Mouse (Mus musculus) kidney, adult 18-20 months (tissue): ENCODE results near the gene Casq2.

Experiments
- DNase-seq: peaks from one replicate; pipeline ENCODE4 v3.0.0; 2021

Casq2 gene

GRCm38 (mm10) chr3:102083589-102084230, 2.5 kb upstream of the Casq2 start:
- no peak for DNase-seq

- no peak for DNase-seq
These were observed 1.3 kb upstream of the Casq2 start for GRCm38 (mm10) chr3:102084833-102085491.

- no peak for DNase-seq
These were observed 496 bp upstream of the Casq2 start for GRCm38 (mm10) chr3:102085719-102086118.

- DNase-seq: no peak
These were observed 8.6 kb downstream of the Casq2 start for GRCm38 (mm10) chr3:102094841-102095240.

- no peak for DNase-seq
These were observed 9.2 kb downstream of the Casq2 start for GRCm38 (mm10) chr3:102095412-102095811.

- no peak for DNase-seq
These were observed 10.2 kb downstream of the Casq2 start for GRCm38 (mm10) chr3:102096366-102096765.

GRCm38 (mm10) chr3:102096976-102097375, 10.8 kb downstream of the Casq2 start:
- DNase-seq: no peak

GRCm38 (mm10) chr3:102099242-102099641, 13.0 kb downstream of the Casq2 start:
- DNase-seq: no peak

- DNase-seq: no peak
These were observed 13.6 kb downstream of the Casq2 start for GRCm38 (mm10) chr3:102099793-102100192.

GRCm38 (mm10) chr3:102101445-102101844, 15.2 kb downstream of the Casq2 start:
- no peak for DNase-seq

- DNase-seq: no peak
These were observed 17.8 kb downstream of the Casq2 start for GRCm38 (mm10) chr3:102103811-102104565.

GRCm38 (mm10) chr3:102108201-102108600, 22.0 kb downstream of the Casq2 start:
- no peak for DNase-seq

- DNase-seq: no peak
These were observed 25.9 kb downstream of the Casq2 start for GRCm38 (mm10) chr3:102111979-102112599.

- DNase-seq: no peak
These were observed 34.7 kb downstream of the Casq2 start for GRCm38 (mm10) chr3:102120947-102121346.

GRCm38 (mm10) chr3:102122046-102122445, 35.8 kb downstream of the Casq2 start:
- DNase-seq: no peak

GRCm38 (mm10) chr3:102123654-102124053, 37.4 kb downstream of the Casq2 start:
- no peak for DNase-seq

GRCm38 (mm10) chr3:102125546-102125945, 39.3 kb downstream of the Casq2 start:
- no peak for DNase-seq

- no peak for DNase-seq
These were observed 40.9 kb downstream of the Casq2 start for GRCm38 (mm10) chr3:102127114-102127513.

GRCm38 (mm10) chr3:102128242-102128641, 42.0 kb downstream of the Casq2 start:
- no peak for DNase-seq

- DNase-seq: peak; percentile 11
These were observed 44.3 kb downstream of the Casq2 start for GRCm38 (mm10) chr3:102130478-102130877.

GRCm38 (mm10) chr3:102131627-102132324, 45.6 kb downstream of the Casq2 start:
- DNase-seq: no peak

GRCm38 (mm10) chr3:102135389-102136113, 49.3 kb downstream of the Casq2 start:
- DNase-seq: no peak
